Mouse (Mus musculus) ES-E14 (cell line): ENCODE results near the gene Col4a4. TPM values are rescaled to one million over a fixed set of nuclear protein-coding genes. Genes with fewer than 3 reads are reported as not detected.

Source experiments
- DNase-seq: peaks from one replicate; pipeline ENCODE4 v3.0.0-alpha.2; 2013; ENCODE audit warnings: low read depth, low spot score
- H3K27ac ChIP-seq: 2 replicates; pipeline ENCODE4 v1.5.1; 2012; ENCODE audit warnings: low read depth, mild to moderate bottlenecking, low read length, moderate library complexity, mixed read lengths; ENCODE audit not compliant: poor library complexity, insufficient read depth, severe bottlenecking
- H3K36me3 ChIP-seq: 2 replicates; pipeline ENCODE4 v1.6.1; 2012; ENCODE audit warnings: mild to moderate bottlenecking, low read length, moderate library complexity, mixed read lengths; ENCODE audit not compliant: control insufficient read depth, poor library complexity, insufficient read depth, severe bottlenecking
- H3K4me1 ChIP-seq, 2 experiments: fragments of 150-350 bp in 1 of 2; sonication (generic) in 1 of 2; 2 replicates each; pipeline ENCODE4 v1.6.1; 2012; ENCODE audit warnings: low read length in 2 of 2, mild to moderate bottlenecking in 1 of 2, mixed read lengths in 1 of 2; ENCODE audit not compliant: control insufficient read depth in 2 of 2, insufficient read depth in 2 of 2, poor library complexity in 1 of 2
- H3K4me3 ChIP-seq, 2 experiments: fragments of 150-350 bp in 1 of 2; sonication (generic) in 1 of 2; 2 replicates each; pipeline ENCODE4 v1.5.1; 2012; ENCODE audit warnings: low read length in 2 of 2, low read depth in 1 of 2, mild to moderate bottlenecking in 1 of 2, mixed read lengths in 1 of 2; ENCODE audit not compliant: insufficient read depth in 1 of 2, poor library complexity in 1 of 2, severe bottlenecking in 1 of 2
- H3K9ac ChIP-seq: 2 replicates; pipeline ENCODE4 v1.6.1; 2012; ENCODE audit warnings: low read depth, mild to moderate bottlenecking, low read length, mixed read lengths; ENCODE audit not compliant: poor library complexity, insufficient read depth, severe bottlenecking
- H3K9me3 ChIP-seq: fragments of 150-350 bp; sonication (generic); 2 replicates; pipeline ENCODE4 v1.6.1; 2012; ENCODE audit warnings: low read depth, mild to moderate bottlenecking, low read length; ENCODE audit not compliant: control insufficient read depth, insufficient read depth
- CHD2 ChIP-seq: IDR thresholded peaks from 2 replicates; pipeline ENCODE4 v1.6.1; 2014; ENCODE audit warnings: mild to moderate bottlenecking, low read depth, low read length, inconsistent platforms
- HCFC1 ChIP-seq: IDR thresholded peaks from 2 replicates; pipeline ENCODE4 v1.6.1; 2012; ENCODE audit warnings: low read length, inconsistent platforms, borderline replicate concordance; ENCODE audit not compliant: insufficient read depth
- MAFK ChIP-seq: IDR thresholded peaks from 2 replicates; pipeline ENCODE4 v1.6.1; 2014; ENCODE audit warnings: mild to moderate bottlenecking, low read depth, low read length, inconsistent platforms; ENCODE audit not compliant: insufficient read depth
- ZC3H11A ChIP-seq: IDR thresholded peaks from 2 replicates; pipeline ENCODE4 v1.6.1; 2012; ENCODE audit warnings: low read depth, mild to moderate bottlenecking, inconsistent platforms, low read length, borderline replicate concordance
- ZNF384 ChIP-seq: IDR thresholded peaks from 2 replicates; pipeline ENCODE4 v1.6.1; 2012; ENCODE audit warnings: low read depth, low read length, inconsistent platforms
- in situ Hi-C, 2 experiments: fragments of 600-800 bp; cut with MboI; formaldehyde crosslinking; loops; one replicate each; pipeline ENCODE4 v1.15.1; 2025; ENCODE audit warnings: low sequenced_read_pairs in 2 of 2, inconsistent platforms in 1 of 2; ENCODE audit not compliant: unreplicated experiment in 2 of 2
- total RNA-seq: library from RNA; depleted of rRNA; stranded (reverse); fragments of 300-350 nt; gene quantifications from 2 replicates; pipeline ENCODE4 v1.2.3, GENCODE M21; 2012

The Col4a4 gene
- total RNA-seq, 1 experiment = 0.04 TPM

DNA sequence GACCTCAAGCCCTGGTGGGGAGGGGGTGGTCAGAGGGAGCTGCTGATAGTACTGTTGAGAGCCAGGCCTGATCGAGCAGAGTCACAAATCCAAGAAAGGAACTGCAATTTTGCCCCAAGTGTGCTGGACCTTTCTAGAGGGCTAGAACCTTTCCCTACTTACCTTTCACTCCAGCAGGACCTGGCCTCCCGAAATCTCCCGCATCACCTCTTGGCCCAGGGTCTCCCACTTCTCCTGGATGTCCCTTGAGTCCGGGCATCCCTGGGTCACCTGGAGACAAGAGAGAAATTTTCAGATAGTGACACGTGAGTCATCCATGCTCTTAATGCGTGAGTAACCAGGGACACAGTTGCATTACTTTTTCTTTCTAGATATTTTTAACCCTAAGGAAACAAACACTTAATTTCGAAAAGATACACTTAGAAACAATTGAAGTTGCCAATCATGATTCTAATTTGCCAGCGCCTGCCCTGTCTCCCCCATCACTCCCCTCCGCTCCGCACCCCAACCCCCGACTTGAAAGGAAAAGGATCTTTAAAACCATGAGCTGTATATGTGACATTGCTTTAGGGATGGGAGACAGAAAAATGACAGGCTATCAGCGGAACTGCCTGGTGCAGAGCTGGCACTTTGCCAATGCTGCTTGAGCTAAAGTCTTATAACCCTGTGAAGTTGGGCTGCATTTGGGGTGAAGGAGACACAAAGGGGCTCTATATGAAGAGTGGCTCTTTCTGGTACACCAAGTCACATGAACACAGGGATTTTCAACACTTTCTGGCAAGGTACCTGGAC lies 106.8 kb downstream of the Col4a4 start:
- in situ Hi-C loops = loop anchor here in 1 of 2 experiments (5.0 kb wide), 1 partner anchor 1163 kb away; no protein-coding TSS in a partner anchor
- H3K27ac ChIP-seq = no peak overlapping the region
- TF ChIP-seq MAFK = no peak
- no peak for TF ChIP-seq ZC3H11A
- TF ChIP-seq CHD2 = no peak
- TF ChIP-seq HCFC1 = no peak
- TF ChIP-seq ZNF384 = no peak
- H3K4me3 ChIP-seq = no peak overlapping the region
- H3K9ac ChIP-seq = no peak overlapping the region
- H3K4me1 ChIP-seq = no peaks in the 10 kb centered on the region
- no peaks in the 10 kb centered on the region for H3K9me3 ChIP-seq
- H3K36me3 ChIP-seq = no peaks in the 10 kb centered on the region
- DNase-seq = no peak

DNA sequence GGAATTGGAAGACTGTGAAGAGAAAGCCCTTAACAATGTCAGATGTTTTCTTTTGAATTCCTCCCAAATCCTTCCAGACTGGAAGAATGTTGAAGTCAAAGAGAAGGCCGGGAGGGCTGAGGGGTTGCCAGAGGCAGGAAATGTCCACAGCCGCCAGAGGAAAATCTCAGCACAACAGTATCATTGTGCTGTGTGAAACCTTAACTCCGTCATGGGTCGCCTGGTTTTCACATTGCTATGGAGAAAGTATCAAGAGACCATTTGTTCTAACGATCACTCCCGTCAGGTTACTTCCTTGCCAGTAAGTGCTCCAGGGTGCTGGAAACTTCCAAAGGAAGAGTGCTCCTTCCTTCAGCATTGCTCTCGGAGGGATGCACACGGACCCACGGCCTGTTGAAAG lies 109.9 kb downstream of the Col4a4 start:
- TF ChIP-seq CHD2 (no peak), ZNF384 (no peak), HCFC1 (no peak), MAFK (no peak), ZC3H11A (no peak)

DNA sequence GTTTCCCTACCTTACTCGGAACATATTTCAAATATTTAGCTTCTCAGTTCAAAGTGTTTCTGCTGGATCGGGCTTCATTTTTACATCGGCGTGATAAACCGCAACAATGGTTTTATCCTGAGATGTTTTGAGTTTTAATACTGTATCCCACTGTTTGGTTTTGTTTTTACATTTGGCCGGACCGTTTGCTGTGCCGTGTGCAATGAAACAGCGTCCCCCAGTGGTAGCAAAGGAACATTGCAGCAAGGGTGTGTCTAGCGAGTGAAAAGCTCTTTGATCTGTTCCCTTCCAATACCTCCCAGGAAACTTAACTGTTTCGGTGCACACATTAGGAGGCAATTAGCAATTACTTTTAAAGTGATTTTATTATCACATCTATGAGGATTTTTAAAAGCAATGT lies 110.4 kb downstream of the Col4a4 start:
- H3K9ac ChIP-seq = no peak overlapping the region
- TF ChIP-seq ZC3H11A = peak; percentile 86
- TF ChIP-seq CHD2 = no peak
- H3K4me1 ChIP-seq = no peaks in the 10 kb centered on the region
- peak; percentile 36 for DNase-seq
- H3K27ac ChIP-seq = no peak overlapping the region
- in situ Hi-C loops = loop anchor here in 1 of 2 experiments (5.0 kb wide), 1 partner anchor 1159 kb away; no protein-coding TSS in a partner anchor
- H3K36me3 ChIP-seq = no peaks in the 10 kb centered on the region
- no peak overlapping the region for H3K4me3 ChIP-seq
- no peaks in the 10 kb centered on the region for H3K9me3 ChIP-seq

More for the DNA sequence above, 109.9 kb downstream of the Col4a4 start:
- H3K9ac ChIP-seq = no peak overlapping the region
- no peaks in the 10 kb centered on the region for H3K9me3 ChIP-seq
- no peak overlapping the region for H3K27ac ChIP-seq
- DNase-seq = peak; percentile 13
- H3K36me3 ChIP-seq = no peaks in the 10 kb centered on the region
- H3K4me3 ChIP-seq = no peak overlapping the region
- H3K4me1 ChIP-seq = no peaks in the 10 kb centered on the region
- in situ Hi-C loops = loop anchor here in 1 of 2 experiments (5.0 kb wide), 1 partner anchor 1159 kb away; no protein-coding TSS in a partner anchor

DNA sequence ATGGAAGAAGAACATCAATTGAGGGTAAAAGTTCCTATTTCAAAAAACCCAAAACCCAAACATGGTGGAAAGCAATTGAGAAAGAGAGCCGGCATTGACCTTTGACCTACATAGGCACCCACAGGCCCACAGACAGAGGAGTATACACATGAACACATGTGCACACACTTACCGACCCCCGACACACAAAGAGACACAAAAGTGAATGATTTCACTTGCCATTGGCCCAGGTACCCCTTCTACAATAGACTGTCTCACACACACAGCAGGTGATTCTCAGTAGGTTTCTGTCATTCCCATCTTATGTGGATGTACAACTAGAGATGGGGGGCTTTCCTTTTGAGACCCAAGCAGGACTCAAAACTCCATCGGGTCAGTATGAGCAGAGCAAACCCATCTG lies 110.8 kb downstream of the Col4a4 start:
- DNase-seq = no peak
- no peaks in the 10 kb centered on the region for H3K4me1 ChIP-seq
- TF ChIP-seq ZNF384 = no peak
- TF ChIP-seq ZC3H11A = no peak
- no peak for TF ChIP-seq MAFK
- TF ChIP-seq HCFC1 = no peak
- TF ChIP-seq CHD2 = no peak
- in situ Hi-C loops = loop anchor here in 1 of 2 experiments (5.0 kb wide), 1 partner anchor 1159 kb away; no protein-coding TSS in a partner anchor
- no peaks in the 10 kb centered on the region for H3K9me3 ChIP-seq
- H3K27ac ChIP-seq = no peak overlapping the region
- H3K4me3 ChIP-seq = no peak overlapping the region
- no peaks in the 10 kb centered on the region for H3K36me3 ChIP-seq
- no peak overlapping the region for H3K9ac ChIP-seq

DNA sequence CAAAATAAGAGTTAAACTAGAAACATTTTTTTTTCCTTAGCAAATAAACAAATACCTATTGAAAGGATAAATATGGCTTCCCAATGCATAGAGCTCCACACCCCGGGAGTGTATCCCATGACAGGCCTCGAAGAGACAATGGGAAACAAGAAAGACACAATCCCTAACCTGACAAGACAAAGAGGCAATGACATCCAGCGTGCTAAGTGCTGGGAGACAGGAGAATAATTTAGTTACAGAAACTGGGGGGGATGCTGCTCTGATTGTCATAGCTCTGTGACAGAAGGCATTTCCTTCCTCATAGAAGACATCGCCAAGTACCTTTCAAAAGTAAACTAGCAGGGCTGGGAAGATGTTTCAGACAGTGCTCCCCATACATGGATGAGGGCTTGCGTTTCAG lies 111.4 kb downstream of the Col4a4 start:
- Histone ChIP-seq H3K9ac (no peak overlapping the region), H3K36me3 (no peaks in the 10 kb centered on the region), H3K4me3 (no peak overlapping the region), H3K27ac (no peak overlapping the region), H3K4me1 (no peaks in the 10 kb centered on the region), H3K9me3 (no peaks in the 10 kb centered on the region)
- no peak for TF ChIP-seq ZC3H11A
- no peak for TF ChIP-seq CHD2
- no peak for TF ChIP-seq HCFC1
- TF ChIP-seq ZNF384 = no peak
- no peak for TF ChIP-seq MAFK
- in situ Hi-C loops = loop anchor here in 1 of 2 experiments (5.0 kb wide), 1 partner anchor 1158 kb away; no protein-coding TSS in a partner anchor
- no peak for DNase-seq
